In genomic region chr1:169166041-169166850, GRCm38 (mm10) we compare ENCODE assay signal across 17 mouse cellular contexts.
DNase-seq lines count a peak whose midpoint lies in the region; ATAC-seq and TF ChIP-seq lines count a peak whose summit lies in the region.
"Had no signal": no experiment of that assay in that cellular context is flagged by ENCODE, and none has a peak within 500 bp of the region (broad histone marks: within the 10 kb centered on the region; RNA-seq: fewer than 3 reads in every experiment).

No protein-coding gene starts in this region.

- H3K4me1 ChIP-seq in lung, adult 2 months (ENCODE audit: control insufficient read depth, insufficient read depth, low read length), result peaks cover 7% of the 10 kb centered on the region
- H3K4me1 ChIP-seq in kidney, embryonic 15.5 days, result peaks cover 13% of the 10 kb centered on the region
- H3K4me1 ChIP-seq: embryonic facial prominence, embryonic 12.5 days; midbrain, embryonic 10.5 days; neural tube, embryonic 12.5 days; stomach, embryonic 15.5 days had no signal

- H3K9me3 ChIP-seq in kidney, embryonic 15.5 days (replicated peaks), result no peaks in the 10 kb centered on the region
- H3K9me3 ChIP-seq: embryonic facial prominence, embryonic 12.5 days; midbrain, embryonic 10.5 days; neural tube, embryonic 12.5 days; stomach, embryonic 15.5 days had no signal

- peak; percentile 71 for DNase-seq in adrenal gland, adult 2 months
- DNase-seq in adrenal gland, postnatal 25 days, result no peak
- DNase-seq in lung, adult 2 months, result peak; percentile 12
- DNase-seq in lung, postnatal 4 days, result no peak
- peak; percentile 70 for DNase-seq in lung, postnatal 36 days
- DNase-seq: cerebellum, adult 8-10 months; thymus, postnatal 4 days had no signal

- no peak overlapping the region for H3K4me2 ChIP-seq in kidney, embryonic 15.5 days
- H3K4me2 ChIP-seq: embryonic facial prominence, embryonic 12.5 days; liver, embryonic 11.5 days; neural tube, embryonic 12.5 days; stomach, embryonic 15.5 days had no signal

- no peaks in the 10 kb centered on the region for H3K36me3 ChIP-seq in kidney, embryonic 15.5 days
- H3K36me3 ChIP-seq: embryonic facial prominence, embryonic 12.5 days; G1E; midbrain, embryonic 10.5 days; neural tube, embryonic 12.5 days; stomach, embryonic 15.5 days had no signal

- no peak for TF ChIP-seq POLR2A in lung, adult 2 months (IDR thresholded peaks at IDR 0.05; ENCODE audit: borderline replicate concordance, extremely low read depth, low read depth, low read length)

- H3K9ac ChIP-seq in kidney, embryonic 15.5 days, result no peak overlapping the region
- H3K9ac ChIP-seq: embryonic facial prominence, embryonic 12.5 days; neural tube, embryonic 12.5 days; stomach, embryonic 15.5 days had no signal

- 53% methylated on average over 5 of the region's 5 CpGs for WGBS in lung, adult 2 months
- 42% methylated on average over 5 of the region's 5 CpGs for whole genome bisulfite sequencing in kidney, embryonic 15.5 days

- ATAC-seq in kidney, embryonic 15.5 days (replicated peaks; ENCODE audit: low FRiP score), result peak; percentile 43; the same call in 1 of the 2 replicates
- no peak for ATAC-seq in megakaryocyte progenitor cell, adult 5-6 weeks (replicated peaks; ENCODE audit: poor library complexity)
- ATAC-seq in erythroid progenitor cell, adult 5-6 weeks (replicated peaks; ENCODE audit: low FRiP score, poor library complexity, severe bottlenecking), result no peak
- ATAC-seq: hindbrain, postnatal 0 days had no signal

- H3K4me3 ChIP-seq in lung, adult 2 months (replicated peaks; ENCODE audit: extremely low read depth, low read depth, low read length), result no peak overlapping the region
- H3K4me3 ChIP-seq in kidney, embryonic 15.5 days (replicated peaks), result no peak overlapping the region
- H3K4me3 ChIP-seq: embryonic facial prominence, embryonic 12.5 days; midbrain, embryonic 10.5 days; neural tube, embryonic 12.5 days; stomach, embryonic 15.5 days had no signal

- no peaks in the 10 kb centered on the region for H3K27me3 ChIP-seq in kidney, embryonic 15.5 days
- H3K27me3 ChIP-seq: embryonic facial prominence, embryonic 12.5 days; neural tube, embryonic 12.5 days; stomach, embryonic 15.5 days had no signal

- H3K27ac ChIP-seq in kidney, embryonic 15.5 days, result peak overlapping the region; percentile 77
- H3K27ac ChIP-seq: embryonic facial prominence, embryonic 12.5 days; hindbrain, postnatal 0 days; midbrain, embryonic 10.5 days; neural tube, embryonic 12.5 days; stomach, embryonic 15.5 days had no signal

- no peak for TF ChIP-seq CTCF in lung, adult 2 months (IDR thresholded peaks at IDR 0.05; ENCODE audit: insufficient read depth, low read length)

Comparison
In these comparisons a context has a peak if more than half of its experiments do, and no peak if none do; other contexts are left out.
1. DNase-seq: peak in adrenal gland, adult 2 months (single experiment), lung, adult 2 months (single experiment) and lung, postnatal 36 days (single experiment); none in adrenal gland, postnatal 25 days (single experiment) and lung, postnatal 4 days (0 of 2).